In the genomic region with DNA sequence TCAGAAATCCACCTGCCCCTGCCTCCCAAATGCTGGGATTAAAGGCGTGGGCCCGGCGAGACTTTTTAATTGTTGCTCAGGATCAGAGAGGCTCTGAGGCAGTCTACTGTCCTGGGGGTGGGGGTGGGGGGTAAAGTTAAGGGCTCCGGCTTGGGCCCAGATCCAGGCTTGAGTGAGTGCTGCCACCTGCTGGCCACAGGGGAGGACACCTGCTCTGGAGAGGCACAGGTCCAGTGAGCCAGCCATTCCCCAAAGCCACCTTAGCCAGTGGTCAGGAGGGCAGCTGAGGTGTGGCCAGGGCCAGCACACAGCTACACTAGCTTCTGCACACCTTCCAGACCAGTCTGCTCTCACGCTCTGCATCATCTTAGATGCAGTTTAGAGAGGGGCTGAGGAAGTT, we compare ENCODE assay signal across 8 mouse cellular contexts. TPM values are rescaled to one million over a fixed set of nuclear protein-coding genes. Genes with fewer than 3 reads are reported as not detected.
DNase-seq lines count a peak whose midpoint lies in the region; ATAC-seq lines count a peak whose summit lies in the region.

No protein-coding gene starts in this region.

- no peak overlapping the region for H3K4me2 ChIP-seq in intestine, embryonic 14.5 days (ENCODE audit: low read length)
- H3K4me2 ChIP-seq in liver, embryonic 13.5 days, result no peak overlapping the region

- no peak overlapping the region for H3K27ac ChIP-seq in intestine, embryonic 14.5 days (ENCODE audit: low read depth)
- no peak overlapping the region for H3K27ac ChIP-seq in liver, embryonic 13.5 days

- 10% methylated on average over 5 of the region's 5 CpGs for WGBS in intestine, embryonic 14.5 days
- WGBS in liver, embryonic 13.5 days (ENCODE audit: insufficient replicate concordance), result 7% methylated on average over 5 of the region's 5 CpGs

- H3K4me1 ChIP-seq in intestine, embryonic 14.5 days (replicated peaks; ENCODE audit: control insufficient read depth, insufficient read depth, low read length), result peaks cover 20% of the 10 kb centered on the region
- H3K4me1 ChIP-seq in liver, embryonic 13.5 days (replicated peaks), result peaks cover 19% of the 10 kb centered on the region

- no peak overlapping the region for H3K9ac ChIP-seq in intestine, embryonic 14.5 days (ENCODE audit: low read length)
- H3K9ac ChIP-seq in liver, embryonic 13.5 days, result no peak overlapping the region

- H3K4me3 ChIP-seq in intestine, embryonic 14.5 days (ENCODE audit: low read depth, low read length), result no peak overlapping the region
- no peak overlapping the region for H3K4me3 ChIP-seq in liver, embryonic 13.5 days (replicated peaks)

- peak; percentile 45 for ATAC-seq in intestine, embryonic 14.5 days (replicated peaks; ENCODE audit: low FRiP score, low TSS enrichment, low read depth)
- ATAC-seq in liver, embryonic 13.5 days (ENCODE audit: low read depth), result 0 out of 2 replicates have a peak, but pooled peaks have one; percentile 37

- H3K27me3 ChIP-seq in intestine, embryonic 14.5 days (replicated peaks; ENCODE audit: control insufficient read depth, insufficient read depth, low read length), result peaks cover 8% of the 10 kb centered on the region; the same call in 1 of the 2 replicates
- peaks cover 49% of the 10 kb centered on the region for H3K27me3 ChIP-seq in liver, embryonic 13.5 days
- no peaks in the 10 kb centered on the region for H3K27me3 ChIP-seq in splenic B cell, adult 2 months (ENCODE audit: control insufficient read depth, insufficient read depth, low read length, poor library complexity, severe bottlenecking)

- peaks cover 43% of the 10 kb centered on the region for H3K36me3 ChIP-seq in intestine, embryonic 14.5 days (ENCODE audit: control insufficient read depth, insufficient read depth, low read length)
- H3K36me3 ChIP-seq in liver, embryonic 13.5 days, result peaks cover 38% of the 10 kb centered on the region
- H3K36me3 ChIP-seq in splenic B cell, adult 2 months (ENCODE audit: control insufficient read depth, insufficient read depth, low read length, poor library complexity, severe bottlenecking), result peaks cover 5% of the 10 kb centered on the region

- no peaks in the 10 kb centered on the region for H3K9me3 ChIP-seq in intestine, embryonic 14.5 days (ENCODE audit: control insufficient read depth, low read length)
- no peaks in the 10 kb centered on the region for H3K9me3 ChIP-seq in liver, embryonic 13.5 days (replicated peaks)

- DNase-seq in frontal cortex, postnatal 25 days (ENCODE audit: low spot score in 2 of 2), result peak; percentile 52 to 55
- DNase-seq in frontal cortex, postnatal 14 days (ENCODE audit: low spot score in 2 of 2), result no peak
- DNase-seq in cerebellum, adult 8-10 months, result peak; percentile 72
- peak; percentile 61 for DNase-seq in gastrocnemius, adult 18-20 months (ENCODE audit: low spot score)
- peak; percentile 89 for DNase-seq in intestine, embryonic 14.5 days (ENCODE audit: low spot score)
- peak; percentile 47 for DNase-seq in liver, embryonic 13.5 days
- peak; percentile 70 for DNase-seq in naive thymus-derived CD4-positive, alpha-beta T cell, adult 2 months (ENCODE audit: low read depth)
- peak; percentile 75 for DNase-seq in splenic B cell, adult 2 months (ENCODE audit: low read depth, low spot score)

RNA-seq across cellular contexts. Expression of a gene that starts 35.0 kb away (rescaled TPM):
- total RNA-seq in gastrocnemius, adult 18-20 months (2021), result 10 to 100 TPM; 48.5 to 48.7 TPM
- polyA plus RNA-seq in intestine, embryonic 14.5 days (2014; fragmentation: Nextera tagmentation; extraction: Ambion mirVana), result 69.3 and 69.7 TPM in 2 replicates
- polyA plus RNA-seq in liver, embryonic 13.5 days (2015; fragmentation: Nextera tagmentation; extraction: Ambion mirVana), result 47.8 and 52.2 TPM in 2 replicates

RNA-seq across cellular contexts. Expression of a gene that starts 35.2 kb away (rescaled TPM):
- total RNA-seq in gastrocnemius, adult 18-20 months (2021), result 10 to 100 TPM; 15.2 to 20.3 TPM
- polyA plus RNA-seq in intestine, embryonic 14.5 days (2014; fragmentation: Nextera tagmentation; extraction: Ambion mirVana), result 164 and 183 TPM in 2 replicates
- 29.9 and 37.3 TPM in 2 replicates for polyA plus RNA-seq in liver, embryonic 13.5 days (2015; fragmentation: Nextera tagmentation; extraction: Ambion mirVana)

RNA-seq across cellular contexts. Expression of a gene that starts 46.5 kb away (rescaled TPM):
- total RNA-seq in gastrocnemius, adult 18-20 months (2021), result not detected
- polyA plus RNA-seq in intestine, embryonic 14.5 days (2014; fragmentation: Nextera tagmentation; extraction: Ambion mirVana), result 8.2 and 9.0 TPM in 2 replicates
- 0.07 and 0.10 TPM in 2 replicates for polyA plus RNA-seq in liver, embryonic 13.5 days (2015; fragmentation: Nextera tagmentation; extraction: Ambion mirVana)

Comparison
In these comparisons a context has a peak if more than half of its experiments do, and no peak if none do; other contexts are left out.
1. DNase-seq: peak in frontal cortex, postnatal 25 days (2 of 2), cerebellum, adult 8-10 months (single experiment), gastrocnemius, adult 18-20 months (single experiment), intestine, embryonic 14.5 days (single experiment), liver, embryonic 13.5 days (single experiment), naive thymus-derived CD4-positive, alpha-beta T cell, adult 2 months (single experiment) and splenic B cell, adult 2 months (single experiment); none in frontal cortex, postnatal 14 days (0 of 2).